Mouse (Mus musculus) frontal cortex, postnatal 14 days (tissue): Measurements from ENCODE around the gene Dcdc2c.

Experiments
- DNase-seq, 2 experiments: peaks; one replicate each; pipeline ENCODE4 v3.0.0; 2022; ENCODE audit warnings: low spot score in 2 of 2

Gene Dcdc2c

GRCm38 (mm10) chr12:28458786-28459185, 93.4 kb downstream of the Dcdc2c start:
- DNase-seq: no peak

- no peak for DNase-seq
These were observed 115.7 kb downstream of the Dcdc2c start for GRCm38 (mm10) chr12:28436536-28436935.

GRCm38 (mm10) chr12:28432729-28433067, 119.5 kb downstream of the Dcdc2c start:
- no peak for DNase-seq

GRCm38 (mm10) chr12:28431832-28432728, 120.1 kb downstream of the Dcdc2c start:
- DNase-seq: peak; percentile 30 to 70

GRCm38 (mm10) chr12:28429856-28430255, 122.3 kb downstream of the Dcdc2c start:
- no peak for DNase-seq

- DNase-seq: no peak
These were observed 135.2 kb downstream of the Dcdc2c start for GRCm38 (mm10) chr12:28416957-28417356.

GRCm38 (mm10) chr12:28407656-28408405, 144.4 kb downstream of the Dcdc2c start:
- no peak for DNase-seq

- DNase-seq: no peak
These were observed 149.9 kb downstream of the Dcdc2c start for GRCm38 (mm10) chr12:28402256-28402655.

- DNase-seq: no peak
These were observed 150.8 kb downstream of the Dcdc2c start for GRCm38 (mm10) chr12:28401372-28401771.

- no peak for DNase-seq
These were observed 160.1 kb downstream of the Dcdc2c start for GRCm38 (mm10) chr12:28392129-28392528.
